Mouse (Mus musculus) kidney, adult 2 months (tissue): ENCODE measurements around the gene Fgr. TPM values are rescaled to one million over a fixed set of nuclear protein-coding genes. Genes with fewer than 3 reads are reported as not detected.
A peak's percentile ranks its signal among the peaks of the same experiment; 100 is the strongest.
"Not testable (repeated sequence)": the region's sequence is repeated elsewhere in the genome, so short reads cannot be mapped to it uniquely, and the experiment has no call there.

ENCODE experiments used
- DNase-seq: peaks from one replicate; pipeline ENCODE4 v3.0.0; 2021
- H3K27ac ChIP-seq: fragments of 200-500 bp; 2 replicates; pipeline ENCODE4 v1.5.1; 2012; ENCODE audit warnings: low read depth, low read length, control low read depth, inconsistent platforms; ENCODE audit not compliant: insufficient read depth
- H3K27me3 ChIP-seq: fragments of 200-500 bp; replicated peaks from 2 replicates; pipeline ENCODE4 v1.6.1; 2012; ENCODE audit warnings: mild to moderate bottlenecking, moderate library complexity, low read length, inconsistent platforms; ENCODE audit not compliant: control insufficient read depth, insufficient read depth
- H3K36me3 ChIP-seq: fragments of 200-500 bp; 2 replicates; pipeline ENCODE4 v1.6.1; 2012; ENCODE audit warnings: mild to moderate bottlenecking, moderate library complexity, low read length, inconsistent platforms; ENCODE audit not compliant: control insufficient read depth, insufficient read depth
- H3K4me1 ChIP-seq: fragments of 200-500 bp; 2 replicates; pipeline ENCODE4 v1.6.1; 2011; ENCODE audit warnings: low read length; ENCODE audit not compliant: control insufficient read depth, insufficient read depth
- H3K4me3 ChIP-seq: fragments of 200-500 bp; 2 replicates; pipeline ENCODE4 v1.5.1; 2011; ENCODE audit warnings: mild to moderate bottlenecking, low read depth, low read length, control low read depth; ENCODE audit not compliant: insufficient read depth
- CTCF ChIP-seq: fragments of 200-500 bp; conservative IDR thresholded peaks from 2 replicates; pipeline ENCODE4 v1.5.1; 2011; ENCODE audit warnings: low read depth, mild to moderate bottlenecking, control low read depth, low read length, moderate library complexity, mixed read lengths; ENCODE audit not compliant: insufficient read depth, insufficient read length
- POLR2A ChIP-seq: fragments of 200-500 bp; IDR thresholded peaks from one replicate; pipeline ENCODE4 v1.6.1; 2011; ENCODE audit warnings: low read depth, low read length, control low read depth
- WGBS: fragments of 180-500 bp; shearing (Covaris S2); methylation state at CpG from one replicate; pipeline ENCODE4 v1.1.7; 2018; 5-methylcytosine and 5-hydroxymethylcytosine counted together
- polyA plus RNA-seq: library from polyadenylated mRNA; depleted of rRNA; stranded (reverse); fragments of >200 nt; gene quantifications from 2 replicates; pipeline ENCODE4 v1.2.3, GENCODE M21; 2012

Gene Fgr
- polyA plus RNA-seq, 1 experiment: 2.5 TPM

DNA sequence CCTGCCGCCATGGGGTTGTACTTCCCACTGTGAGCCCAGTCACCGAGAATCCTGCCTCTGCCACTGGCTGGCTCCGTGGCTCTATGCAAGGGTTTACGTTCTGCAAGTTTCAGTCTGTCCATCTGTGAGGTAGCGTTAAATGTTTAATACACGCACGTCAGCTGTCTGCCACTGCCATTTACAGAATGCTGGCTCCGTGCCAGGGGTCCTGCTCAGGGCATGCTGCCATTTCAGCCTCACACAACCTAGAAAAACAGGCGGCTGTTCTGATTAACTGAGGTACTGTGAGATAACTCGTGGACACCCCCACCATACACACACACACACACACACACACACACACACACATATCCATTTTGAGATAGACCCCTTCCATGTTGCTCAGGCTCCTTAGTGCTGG lies 29.0 kb downstream of the Fgr start:
- Histone ChIP-seq H3K4me1 (no peaks in the 10 kb centered on the region), H3K36me3 (no peaks in the 10 kb centered on the region), H3K27ac (no peak overlapping the region), H3K4me3 (no peak overlapping the region), H3K27me3 (no peaks in the 10 kb centered on the region)
- WGBS: 56% methylated on average over 10 of the region's 10 CpGs
- TF ChIP-seq CTCF: no peak
- no peak for TF ChIP-seq POLR2A
- no peak for DNase-seq

- H3K27ac ChIP-seq: no peak overlapping the region
- DNase-seq: no peak
- 83% methylated on average over 21 of the region's 21 CpGs for WGBS
- no peaks in the 10 kb centered on the region for H3K27me3 ChIP-seq
- no peaks in the 10 kb centered on the region for H3K36me3 ChIP-seq
- no peaks in the 10 kb centered on the region for H3K4me1 ChIP-seq
- H3K4me3 ChIP-seq: no peak overlapping the region
- TF ChIP-seq CTCF (no peak), POLR2A (no peak)
These were observed 29.6 kb downstream of the Fgr start for GRCm38 (mm10) chr4:133003316-133004018.

DNA sequence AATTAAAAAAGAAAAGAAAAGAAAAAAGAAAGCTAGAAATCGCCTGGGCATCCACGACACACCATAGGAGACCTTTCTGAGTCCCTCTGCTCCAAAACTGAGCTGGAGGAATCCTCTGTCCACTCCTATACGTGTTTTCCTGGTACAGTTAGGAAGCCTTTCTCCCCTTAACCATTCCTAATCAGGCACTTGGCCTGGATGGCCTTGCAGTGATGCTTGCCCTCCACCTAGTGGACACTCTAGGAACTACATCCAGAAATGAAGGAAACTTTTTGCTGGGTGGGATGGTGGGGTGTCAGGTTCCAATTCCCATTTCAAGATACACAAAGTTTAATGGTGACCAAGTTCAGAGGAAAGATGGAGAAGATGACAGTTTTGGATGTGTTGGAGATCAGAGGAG lies 31.3 kb downstream of the Fgr start:
- DNase-seq: peak; percentile 78
- no peak overlapping the region for H3K27ac ChIP-seq
- no peak overlapping the region for H3K4me3 ChIP-seq
- WGBS: 5% methylated on average over 3 of the region's 3 CpGs
- H3K4me1 ChIP-seq: no peaks in the 10 kb centered on the region
- H3K27me3 ChIP-seq: no peaks in the 10 kb centered on the region
- TF ChIP-seq POLR2A (no peak), CTCF (peak; percentile 99)
- no peaks in the 10 kb centered on the region for H3K36me3 ChIP-seq

DNA sequence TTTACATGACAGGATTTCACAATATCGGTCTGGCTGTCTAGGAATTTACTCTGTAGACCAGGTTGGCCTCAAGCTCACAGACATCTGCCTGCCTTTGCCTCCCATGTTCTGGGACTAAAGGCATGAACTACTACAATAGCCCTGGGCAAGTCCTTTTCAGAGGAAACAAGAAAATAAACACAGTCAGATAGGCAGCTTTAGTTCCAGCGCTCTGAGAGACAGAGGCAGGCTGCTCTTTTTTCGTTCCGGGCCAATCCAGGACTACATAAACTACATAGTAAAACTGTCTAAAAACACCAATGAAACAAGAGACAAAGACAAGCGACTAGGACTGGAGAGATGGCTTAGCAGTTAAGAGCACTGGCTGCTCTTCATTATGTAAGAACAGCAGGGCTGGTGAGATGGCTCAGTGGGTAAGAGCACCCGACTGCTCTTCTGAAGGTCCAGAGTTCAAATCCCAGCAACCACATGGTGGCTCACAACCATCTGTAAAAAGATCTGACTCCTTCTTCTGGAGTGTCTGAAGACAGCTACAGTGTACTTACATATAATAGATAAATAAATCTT lies 32.1 kb downstream of the Fgr start:
- H3K4me3 ChIP-seq, H3K36me3 ChIP-seq, H3K27me3 ChIP-seq, DNase-seq, H3K27ac ChIP-seq, H3K4me1 ChIP-seq: not testable (repeated sequence)
- 34% methylated on average over 6 of the region's 6 CpGs for WGBS

- no peak overlapping the region for H3K27ac ChIP-seq
- peak; percentile 85 for DNase-seq
- H3K27me3 ChIP-seq: no peaks in the 10 kb centered on the region
- no peak overlapping the region for H3K4me3 ChIP-seq
- H3K4me1 ChIP-seq: no peaks in the 10 kb centered on the region; the same call in 1 of the 2 replicates
- WGBS: 50% methylated on average over 15 of the region's 15 CpGs
- no peak for TF ChIP-seq POLR2A
- TF ChIP-seq CTCF: no peak
- no peaks in the 10 kb centered on the region for H3K36me3 ChIP-seq
These were observed 33.9 kb downstream of the Fgr start for GRCm38 (mm10) chr4:133007513-133008380.

DNA sequence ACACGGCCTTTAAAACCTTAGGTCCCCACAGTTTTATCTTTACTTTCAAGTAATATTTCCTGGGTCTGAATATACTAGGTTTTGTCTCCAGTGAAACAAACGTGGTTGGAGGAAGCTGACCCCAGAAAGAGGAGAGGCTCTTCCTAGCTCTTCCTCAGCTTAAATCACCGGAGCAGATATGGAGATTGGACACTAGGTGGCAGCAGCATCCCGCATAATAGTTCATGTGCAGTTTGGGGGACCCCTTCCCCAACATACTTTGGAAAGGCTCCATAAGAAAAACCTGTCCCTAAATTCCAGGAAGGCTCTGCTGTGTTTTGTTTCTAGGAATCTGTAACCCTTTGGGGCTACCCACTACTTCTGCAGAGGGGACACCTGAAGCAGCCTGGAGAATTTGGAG lies 35.2 kb downstream of the Fgr start:
- under 1% methylated on average over 4 of the region's 4 CpGs for WGBS
- Histone ChIP-seq H3K27ac (no peak overlapping the region), H3K4me3 (no peak overlapping the region), H3K36me3 (no peaks in the 10 kb centered on the region), H3K4me1 (no peaks in the 10 kb centered on the region; the same call in 1 of the 2 replicates), H3K27me3 (no peaks in the 10 kb centered on the region)
- DNase-seq: peak; percentile 65
- no peak for TF ChIP-seq POLR2A
- TF ChIP-seq CTCF: peak; percentile 84

- H3K36me3 ChIP-seq: no peaks in the 10 kb centered on the region
- 76% methylated on average over 5 of the region's 5 CpGs for WGBS
- H3K27me3 ChIP-seq: no peaks in the 10 kb centered on the region
- TF ChIP-seq POLR2A (no peak), CTCF (no peak)
- no peak for DNase-seq
- H3K4me3 ChIP-seq: no peak overlapping the region
- no peaks in the 10 kb centered on the region; the same call in 1 of the 2 replicates for H3K4me1 ChIP-seq
- H3K27ac ChIP-seq: no peak overlapping the region
These were observed 35.8 kb downstream of the Fgr start for GRCm38 (mm10) chr4:133009676-133010075.
